Mouse (Mus musculus) inflammation-experienced regulatory T-cells, adult 16 weeks (primary cell): Measurements from ENCODE around the gene Tmem202. TPM values are rescaled to one million over a fixed set of nuclear protein-coding genes. Genes with fewer than 3 reads are reported as not detected.

Experiments used
- polyA plus RNA-seq: library from polyadenylated mRNA; unstranded; fragments of 100-300 nt; shearing (Covaris generic); gene quantifications from one replicate; pipeline ENCODE4 v1.2.1, GENCODE M21; 2017

Gene Tmem202
- 0.52 TPM for polyA plus RNA-seq

GRCm38 (mm10) chr9:59539441-59540137 lies at the start of gene Tmem202, which contains the start of gene Hexa:
Tmem202 (minus strand) TSS chr9:59539847.
Hexa (plus strand) TSS chr9:59539540.

GRCm38 (mm10) chr9:59577844-59578504 lies 38.3 kb upstream of the Tmem202 start, which contains the start of gene Celf6:
Celf6 (plus strand) TSS chr9:59577917.

GRCm38 (mm10) chr9:59486549-59487065 lies 53.0 kb downstream of the Tmem202 start, which contains the start of gene Arih1:
Arih1 (minus strand) TSS chr9:59486618.

Other genes starting within 250 kb of the Tmem202 start
- gene Adpgk, start 248.3 kb downstream of the Tmem202 start, polyA plus RNA-seq, result 12.5 TPM
- 16.3 TPM for gene Bbs4, start 186.3 kb downstream of the Tmem202 start, polyA plus RNA-seq
- gene Arih1, start 53.2 kb downstream of the Tmem202 start, polyA plus RNA-seq, result 16.9 TPM
- 83.8 TPM for gene Hexa, start 307 bp downstream of the Tmem202 start, polyA plus RNA-seq
- gene Celf6, start 38.1 kb upstream of the Tmem202 start, polyA plus RNA-seq, result not detected
- 39.1 TPM for gene Parp6, start 77.4 kb upstream of the Tmem202 start, polyA plus RNA-seq
- 1,021 TPM for gene Pkm, start 116.5 kb upstream of the Tmem202 start, polyA plus RNA-seq
- gene Gramd2, start 140.3 kb upstream of the Tmem202 start, polyA plus RNA-seq, result not detected
- gene Senp8, start 210.9 kb upstream of the Tmem202 start, polyA plus RNA-seq, result 8.3 TPM
- 32.5 TPM for gene Myo9a, start 211.0 kb upstream of the Tmem202 start, polyA plus RNA-seq